Mouse (Mus musculus) lung, adult 2 months (tissue): ENCODE results near the gene Eif2d. TPM values are rescaled to one million over a fixed set of nuclear protein-coding genes. Genes with fewer than 3 reads are reported as not detected.

ENCODE experiments used
- DNase-seq: peaks from one replicate; pipeline ENCODE4 v3.0.0; 2022
- H3K4me1 ChIP-seq: fragments of 200-500 bp; 2 replicates; pipeline ENCODE4 v1.6.1; 2011; ENCODE audit warnings: low read length; ENCODE audit not compliant: control insufficient read depth, insufficient read depth
- H3K4me3 ChIP-seq: fragments of 200-500 bp; replicated peaks from 2 replicates; pipeline ENCODE3; 2011; ENCODE audit warnings: low read depth, mild to moderate bottlenecking, control low read depth, low read length; ENCODE audit errors: extremely low read depth
- CTCF ChIP-seq: fragments of 200-500 bp; IDR thresholded peaks from 2 replicates; pipeline ENCODE4 v1.5.1; 2011; ENCODE audit warnings: mild to moderate bottlenecking, low read length, control low read depth; ENCODE audit not compliant: insufficient read depth
- POLR2A ChIP-seq: fragments of 200-500 bp; IDR thresholded peaks from 2 replicates; pipeline ENCODE4 v1.6.1; 2011; ENCODE audit warnings: low read depth, mild to moderate bottlenecking, control low read depth, low read length, borderline replicate concordance; ENCODE audit errors: extremely low read depth
- WGBS: fragments of 180-500 bp; shearing (Covaris S2); methylation state at CpG from one replicate; pipeline ENCODE4 v1.1.7; 2018; 5-methylcytosine and 5-hydroxymethylcytosine counted together
- polyA plus RNA-seq: library from polyadenylated mRNA; depleted of rRNA; stranded (reverse); fragments of >200 nt; gene quantifications from 2 replicates; pipeline ENCODE4 v1.2.3, GENCODE M21; 2012

The Eif2d gene
- polyA plus RNA-seq, 1 experiment, result 31.9 TPM

DNA sequence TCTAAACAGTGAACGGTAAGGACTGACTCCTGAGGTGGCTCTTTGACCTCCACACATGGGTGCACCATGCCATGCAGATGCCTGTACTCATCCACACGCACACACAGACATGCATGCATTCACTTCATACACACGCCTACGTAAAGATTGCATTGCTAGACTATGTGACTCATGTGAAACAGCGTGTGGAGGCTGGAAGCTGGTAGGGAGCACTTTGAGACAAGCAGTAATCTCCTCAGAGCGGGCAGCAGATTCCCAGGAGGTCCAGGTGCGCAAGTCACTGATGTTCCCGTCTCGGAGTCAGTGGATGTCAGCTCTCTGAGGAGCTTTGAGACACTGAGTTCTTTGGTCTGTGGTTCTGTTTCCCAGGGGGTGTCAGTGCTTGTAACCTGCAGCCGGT lies 14.6 kb downstream of the Eif2d start:
- no peak for DNase-seq
- no peak for TF ChIP-seq CTCF
- TF ChIP-seq POLR2A, result no peak
- Histone ChIP-seq H3K4me1 (no peaks in the 10 kb centered on the region), H3K4me3 (no peak overlapping the region)
- WGBS, result 93% methylated on average over 10 of the region's 10 CpGs

DNA sequence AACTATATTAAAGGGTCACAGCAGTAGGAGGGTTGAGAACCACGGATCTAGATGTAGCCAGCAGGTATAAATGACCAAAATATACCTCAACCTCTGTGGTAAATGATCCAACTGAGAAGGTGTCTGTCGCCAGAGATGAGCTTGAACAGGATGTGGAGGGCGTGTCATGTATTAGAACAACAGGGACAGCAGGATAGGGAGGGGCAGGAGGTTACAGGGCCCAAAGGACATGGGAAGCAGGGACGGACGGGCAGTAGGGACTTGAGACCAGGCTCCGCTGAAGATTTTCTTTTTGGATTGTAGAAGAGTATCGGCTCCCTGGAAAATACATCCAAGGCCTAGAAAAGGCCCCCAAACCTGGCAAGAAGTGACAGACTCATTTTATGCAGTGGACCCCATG lies 20.0 kb downstream of the Eif2d start:
- peak; percentile 62; the same call in 1 of the 2 replicates for TF ChIP-seq POLR2A
- TF ChIP-seq CTCF, result no peak
- no peaks in the 10 kb centered on the region; the same call in 1 of the 2 replicates for H3K4me1 ChIP-seq
- no peak overlapping the region for H3K4me3 ChIP-seq
- 65% methylated on average over 7 of the region's 7 CpGs for WGBS
- DNase-seq, result no peak

DNA sequence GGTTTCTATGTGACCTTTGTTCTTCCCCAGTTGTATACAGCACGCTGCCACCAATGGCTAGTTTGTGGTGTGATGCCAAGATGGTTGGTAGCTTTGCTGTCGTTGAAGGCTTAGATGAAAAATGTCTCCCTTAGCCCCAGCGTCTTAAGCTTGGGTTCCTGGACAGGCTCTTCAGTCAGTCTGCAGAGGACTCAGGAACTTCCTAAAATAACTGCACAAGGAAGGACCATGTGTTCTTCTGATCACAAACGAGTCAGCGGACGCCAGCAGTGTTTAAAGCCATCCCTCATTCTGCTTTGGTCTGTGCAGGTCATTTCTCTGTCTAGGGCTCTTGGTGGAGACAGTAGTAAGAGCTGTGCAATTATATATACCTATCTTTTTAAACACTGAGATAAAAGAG lies 20.8 kb downstream of the Eif2d start:
- TF ChIP-seq POLR2A (no peak), CTCF (no peak)
- 45% methylated on average over 6 of the region's 6 CpGs for WGBS
- DNase-seq, result no peak
- H3K4me1 ChIP-seq, result no peaks in the 10 kb centered on the region; the same call in 1 of the 2 replicates
- no peak overlapping the region for H3K4me3 ChIP-seq

DNA sequence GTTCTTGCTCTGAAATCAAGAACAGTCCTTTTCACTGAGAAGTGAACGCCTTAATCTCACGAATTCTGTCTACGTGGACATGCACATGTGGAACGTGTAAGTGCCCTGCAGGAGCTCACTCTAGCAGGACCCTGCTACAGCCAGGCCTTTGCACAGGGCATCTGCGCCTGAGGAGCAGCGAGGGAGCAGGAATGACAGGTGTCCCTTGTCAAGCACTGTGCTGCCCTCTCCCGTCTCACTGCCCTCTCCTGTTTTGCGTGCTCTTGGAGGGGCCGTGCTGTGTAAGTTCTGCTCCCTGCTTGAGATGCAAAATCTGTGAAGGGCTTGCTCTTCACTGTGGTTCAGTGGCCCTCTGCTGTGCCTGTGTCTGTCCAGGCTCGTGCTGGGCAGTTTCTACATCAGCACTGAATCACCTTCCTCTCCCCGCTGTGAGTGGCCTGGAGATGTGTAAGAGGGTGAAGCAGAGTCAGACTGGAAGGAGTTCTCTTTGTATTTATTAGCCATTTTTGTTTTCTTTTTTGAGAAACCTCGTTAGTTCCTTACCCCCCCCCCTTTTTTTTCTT lies 21.4 kb downstream of the Eif2d start:
- Histone ChIP-seq H3K4me1 (no peaks in the 10 kb centered on the region; the same call in 1 of the 2 replicates), H3K4me3 (no peak overlapping the region)
- 75% methylated on average over 12 of the region's 12 CpGs for WGBS
- no peak for DNase-seq
- TF ChIP-seq POLR2A (no peak), CTCF (no peak)

DNA sequence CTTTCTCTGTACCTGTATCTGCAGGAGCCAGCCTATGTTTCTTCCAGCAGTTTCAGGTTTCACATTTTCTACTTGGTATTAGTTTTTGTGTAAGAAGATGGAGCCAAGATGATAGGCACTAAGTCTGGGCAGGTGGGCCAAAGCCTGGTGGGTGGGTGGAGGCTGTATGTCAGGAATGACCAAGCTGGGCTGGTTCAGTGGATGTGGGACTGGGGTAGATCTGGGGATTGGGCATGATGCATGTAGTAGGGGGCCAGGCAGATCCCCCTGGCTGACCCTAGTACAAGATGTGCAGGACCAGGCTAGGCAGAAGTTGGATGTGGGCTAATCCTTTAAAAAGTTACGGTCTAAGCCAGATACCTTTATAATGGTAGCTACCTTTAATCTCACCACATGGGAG lies 22.2 kb downstream of the Eif2d start:
- no peak for DNase-seq
- Histone ChIP-seq H3K4me1 (no peaks in the 10 kb centered on the region; the same call in 1 of the 2 replicates), H3K4me3 (no peak overlapping the region)
- 100% methylated on average over 1 of the region's 1 CpGs for WGBS
- no peak for TF ChIP-seq POLR2A
- no peak for TF ChIP-seq CTCF

DNA sequence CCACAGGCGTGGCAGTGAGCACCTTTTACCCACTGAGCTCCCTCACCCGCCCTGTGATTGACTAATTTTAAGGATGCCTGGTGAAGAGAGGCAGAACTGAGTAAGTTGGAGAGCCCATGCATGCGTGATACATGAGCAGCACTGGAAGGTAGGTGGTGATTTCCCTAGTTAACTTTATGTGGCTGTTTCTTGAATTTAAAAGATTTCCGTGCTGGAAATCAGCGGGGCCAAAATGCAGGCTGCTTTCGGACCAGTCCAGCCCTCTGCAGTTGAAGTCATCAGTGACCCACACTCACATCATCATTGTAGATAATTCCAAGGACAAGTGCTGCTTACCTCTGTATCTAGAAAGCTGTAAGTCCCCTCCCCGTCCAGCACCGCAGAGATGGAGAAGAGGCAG lies 22.8 kb downstream of the Eif2d start:
- no peak overlapping the region for H3K4me3 ChIP-seq
- WGBS, result 97% methylated on average over 8 of the region's 8 CpGs
- no peak for DNase-seq
- no peaks in the 10 kb centered on the region; the same call in 1 of the 2 replicates for H3K4me1 ChIP-seq
- no peak for TF ChIP-seq CTCF
- TF ChIP-seq POLR2A, result no peak

DNA sequence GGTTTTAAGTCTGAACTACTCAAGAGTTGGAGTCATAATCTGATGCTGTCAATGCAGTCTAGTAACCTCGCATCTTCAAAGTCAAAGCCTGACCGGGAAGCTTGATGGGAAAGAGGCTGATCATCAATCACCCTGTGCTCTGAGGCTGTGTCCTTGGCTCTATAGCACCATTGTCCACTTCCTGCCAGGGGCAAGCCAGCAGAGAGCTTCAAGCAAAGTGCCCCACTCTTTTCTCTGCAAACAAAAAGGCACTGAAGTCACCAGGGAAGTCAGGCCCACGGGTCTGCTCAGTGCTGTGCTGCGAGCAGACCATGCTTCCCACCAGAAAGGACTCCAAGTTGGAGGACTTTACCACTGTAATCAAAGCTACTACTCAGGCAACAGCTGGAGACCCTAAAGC lies 24.3 kb downstream of the Eif2d start:
- no peaks in the 10 kb centered on the region; the same call in 1 of the 2 replicates for H3K4me1 ChIP-seq
- WGBS, result 50% methylated on average over 4 of the region's 4 CpGs
- TF ChIP-seq CTCF, result no peak
- TF ChIP-seq POLR2A, result no peak

DNA sequence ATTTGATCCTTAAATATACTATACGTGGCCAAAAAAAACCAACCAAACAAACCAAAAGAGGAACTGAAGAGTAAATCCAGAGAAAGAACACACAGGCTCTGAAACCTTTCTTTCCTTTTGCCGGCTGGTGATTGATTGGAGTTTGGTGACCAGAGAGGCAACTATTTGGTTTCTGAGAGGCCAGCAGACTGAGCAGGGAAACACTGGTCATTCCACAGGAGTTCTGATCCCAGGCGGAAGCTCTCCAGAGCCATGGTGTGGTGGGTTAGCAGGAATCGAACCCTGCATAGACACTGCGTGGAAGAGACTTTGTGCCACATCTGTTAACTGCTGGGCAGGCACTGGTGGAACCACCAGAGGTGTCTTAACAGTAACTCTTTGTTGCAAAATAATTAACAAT lies 25.1 kb downstream of the Eif2d start:
- Histone ChIP-seq H3K4me3 (no peak overlapping the region), H3K4me1 (no peaks in the 10 kb centered on the region; the same call in 1 of the 2 replicates)
- TF ChIP-seq CTCF (no peak), POLR2A (no peak)
- no peak for DNase-seq
- 79% methylated on average over 5 of the region's 5 CpGs for WGBS

More for the DNA sequence above, 24.3 kb downstream of the Eif2d start:
- no peak for DNase-seq
- H3K4me3 ChIP-seq, result no peak overlapping the region

DNA sequence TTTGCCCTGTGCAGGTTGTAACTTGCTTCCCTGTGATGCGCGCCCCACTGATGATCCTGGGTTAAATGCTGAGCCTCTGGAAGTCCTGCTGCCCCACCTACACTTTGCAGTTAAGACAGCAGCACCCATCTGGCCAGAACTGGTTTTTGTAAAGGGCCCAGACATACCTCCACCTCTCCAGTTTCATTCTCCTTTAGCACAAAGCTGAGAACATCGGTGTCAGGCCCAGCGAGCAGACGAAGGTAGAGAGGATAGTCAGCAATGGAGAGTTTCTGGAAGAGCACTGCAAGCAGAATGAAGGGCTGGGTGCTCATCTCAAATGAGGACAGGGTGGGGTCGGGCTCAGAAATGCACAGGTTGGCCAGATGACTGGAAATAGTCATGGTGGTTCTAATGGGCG lies 27.4 kb downstream of the Eif2d start:
- DNase-seq, result no peak
- Histone ChIP-seq H3K4me3 (no peak overlapping the region), H3K4me1 (no peaks in the 10 kb centered on the region; the same call in 1 of the 2 replicates)
- TF ChIP-seq CTCF (no peak), POLR2A (no peak)
- WGBS, result 96% methylated on average over 7 of the region's 7 CpGs

DNA sequence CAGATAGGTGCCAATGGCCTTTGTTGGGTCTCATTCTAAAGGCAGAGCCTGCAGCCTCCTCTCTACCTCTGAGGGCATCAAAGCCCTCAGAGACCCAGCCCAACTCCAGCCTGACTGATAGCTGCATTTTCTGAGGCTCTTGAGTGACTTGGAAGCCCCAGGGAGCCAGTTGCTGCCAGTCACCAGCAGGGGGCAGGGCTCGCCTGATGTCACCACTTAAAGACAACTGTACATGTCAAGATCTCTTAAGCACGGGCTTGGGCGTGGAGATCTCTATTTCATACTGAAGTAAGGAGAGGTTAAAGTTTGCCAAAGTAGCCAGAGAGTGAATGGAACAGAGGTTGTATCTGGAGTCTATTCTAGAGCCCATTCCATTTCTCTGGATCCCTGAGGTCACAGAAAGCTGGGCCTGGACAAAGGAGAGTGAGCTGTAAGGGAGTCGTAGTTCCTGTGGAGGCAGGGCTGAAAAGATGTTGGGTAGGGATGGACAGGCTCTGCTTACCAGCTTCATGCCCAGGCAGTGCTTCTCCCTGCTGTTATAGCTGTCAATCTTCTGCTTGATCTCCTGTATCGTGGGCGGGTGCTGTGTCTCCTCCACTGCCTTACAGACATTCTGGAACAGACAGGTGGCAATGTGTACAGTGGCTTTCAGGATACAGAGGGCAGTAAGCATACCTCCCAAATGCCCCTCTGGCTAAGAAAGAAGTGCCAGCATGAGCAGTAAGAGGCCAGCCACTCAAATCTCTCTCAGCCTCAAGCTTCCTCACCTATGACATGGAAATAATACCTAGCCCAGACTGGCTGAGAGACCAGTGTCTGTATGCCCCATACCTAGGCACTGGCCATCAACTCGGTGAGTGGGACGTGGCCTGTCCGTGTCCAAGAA lies 28.9 kb downstream of the Eif2d start:
- peak; percentile 80 for DNase-seq
- Histone ChIP-seq H3K4me3 (no peak overlapping the region), H3K4me1 (no peaks in the 10 kb centered on the region; the same call in 1 of the 2 replicates)
- no peak for TF ChIP-seq POLR2A
- TF ChIP-seq CTCF, result peak; percentile 86
- WGBS, result 58% methylated on average over 9 of the region's 9 CpGs
